Mouse (Mus musculus): ENCODE measurements around the gene Ccdc96.

The Ccdc96 gene

DNA sequence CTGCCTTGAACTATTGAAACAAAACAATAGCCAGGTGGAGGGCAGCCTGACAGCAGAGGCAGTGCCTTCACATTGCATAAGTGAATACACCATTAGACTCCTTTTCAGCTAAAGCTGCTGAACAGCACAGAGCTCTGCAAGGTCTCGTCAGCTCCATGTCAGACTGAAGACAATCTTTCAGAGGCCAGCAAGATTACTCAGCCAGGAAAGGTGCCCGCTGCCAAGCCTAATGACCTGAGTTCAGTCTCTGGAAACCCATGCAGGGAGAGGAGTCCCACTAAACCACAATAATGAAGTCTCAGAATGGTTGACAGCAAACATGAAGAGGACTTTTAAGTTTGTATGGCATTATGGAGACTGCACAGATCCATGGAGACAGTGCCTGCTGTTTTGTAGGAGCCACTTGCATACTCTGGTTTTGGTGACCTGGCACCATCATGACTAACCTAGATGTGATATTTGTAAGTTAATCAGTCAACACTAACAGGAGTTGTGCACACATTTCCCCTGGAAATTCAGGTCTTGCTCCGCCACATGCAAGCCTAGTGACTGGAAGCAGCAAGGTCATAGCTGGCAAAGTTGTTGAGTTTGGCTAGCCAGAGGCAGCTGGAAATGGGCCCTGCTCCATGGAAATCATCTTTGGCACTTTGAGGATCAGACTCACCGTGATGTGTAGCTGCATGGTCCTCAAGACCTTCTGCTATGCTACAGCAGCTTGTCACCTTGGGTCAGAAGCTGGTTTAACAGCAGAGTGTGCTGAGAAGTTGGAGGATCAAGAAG lies 11.3 kb upstream of the Ccdc96 start:
- no peak for DNase-seq (ENCODE audit: low spot score in 2 of 2)

DNA sequence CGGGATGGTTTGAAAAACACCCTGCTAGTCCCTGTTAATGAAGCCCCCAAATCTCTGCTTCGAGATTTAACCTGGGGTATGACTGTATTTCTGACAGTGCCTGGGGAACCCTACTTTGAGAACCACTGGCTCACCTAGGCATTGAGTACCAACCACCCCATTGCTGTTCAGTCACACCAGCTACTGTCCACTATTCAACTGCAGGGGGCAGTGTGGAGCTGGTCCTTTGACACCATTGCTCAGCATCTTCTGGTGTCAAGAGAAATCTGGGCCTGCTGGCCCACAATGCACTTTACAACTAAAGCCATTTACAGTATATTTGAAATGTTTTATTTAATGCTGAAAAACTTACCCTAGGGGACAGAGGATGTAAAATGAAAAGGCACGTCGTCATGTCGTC lies 10.1 kb upstream of the Ccdc96 start:
- peak; percentile 37 to 54 for DNase-seq (ENCODE audit: low spot score in 2 of 2)

- no peak for DNase-seq (ENCODE audit: low spot score in 2 of 2)
Measured at GRCm38 (mm10) chr5:36477486-36477885, 6.9 kb upstream of the Ccdc96 start.

GRCm38 (mm10) chr5:36478540-36479420 lies 5.6 kb upstream of the Ccdc96 start:
- DNase-seq (ENCODE audit: low spot score in 2 of 2) = no peak

GRCm38 (mm10) chr5:36479735-36480134 lies 4.7 kb upstream of the Ccdc96 start:
- no peak for DNase-seq (ENCODE audit: low spot score in 2 of 2)

GRCm38 (mm10) chr5:36480398-36480797 lies 4.0 kb upstream of the Ccdc96 start:
- no peak for DNase-seq (ENCODE audit: low spot score in 2 of 2)

DNA sequence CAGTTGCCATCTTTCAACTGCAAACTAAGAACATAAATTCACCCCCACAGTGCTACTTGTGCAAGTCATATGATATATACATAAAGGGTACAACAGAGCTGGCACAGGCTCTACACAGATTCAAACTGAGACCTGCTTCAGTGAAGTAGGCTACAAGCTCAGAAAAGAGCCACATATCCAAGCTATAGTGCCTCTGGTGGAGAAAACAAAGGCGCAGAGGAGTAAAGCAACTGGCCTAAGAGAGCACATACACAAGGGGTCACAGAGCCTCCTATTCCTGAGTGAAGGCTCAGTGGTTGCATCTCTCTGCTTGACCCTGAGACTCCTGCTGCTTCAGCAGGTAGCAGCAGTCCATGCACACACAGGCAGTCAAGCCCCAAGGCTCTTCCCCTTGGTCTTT lies 3.3 kb upstream of the Ccdc96 start:
- DNase-seq (ENCODE audit: low spot score in 2 of 2) = no peak

GRCm38 (mm10) chr5:36483203-36484101 lies 936 bp upstream of the Ccdc96 start:
- DNase-seq (ENCODE audit: low spot score in 2 of 2) = peak; percentile 33 to 38

- no peak for DNase-seq (ENCODE audit: low spot score in 2 of 2)
Measured at GRCm38 (mm10) chr5:36485306-36485705, 918 bp downstream of the Ccdc96 start.

GRCm38 (mm10) chr5:36489225-36489624 lies 4.8 kb downstream of the Ccdc96 start:
- DNase-seq (ENCODE audit: low spot score in 2 of 2) = no peak

GRCm38 (mm10) chr5:36493919-36494318 lies 9.5 kb downstream of the Ccdc96 start:
- DNase-seq (ENCODE audit: low spot score in 2 of 2) = no peak

DNA sequence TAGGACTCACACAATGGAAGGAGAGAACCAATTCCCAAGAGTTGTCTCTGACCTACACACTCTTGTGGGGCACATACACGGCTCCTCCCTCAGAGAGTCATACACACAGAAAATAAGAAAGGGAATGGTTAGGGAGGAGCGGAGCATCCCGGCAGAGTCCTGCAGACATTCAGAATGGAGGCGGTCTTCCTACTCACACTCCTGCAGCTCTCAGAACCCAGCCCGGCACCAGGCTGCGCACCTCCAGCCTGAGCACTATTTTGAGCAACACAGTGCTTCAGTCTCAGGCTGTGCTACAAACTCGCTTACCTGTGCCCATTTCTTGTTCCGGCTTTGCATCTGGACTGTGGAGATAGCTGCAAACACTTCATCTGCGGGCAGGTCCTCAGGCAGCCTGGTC lies 10.3 kb downstream of the Ccdc96 start:
- DNase-seq (ENCODE audit: low spot score in 2 of 2) = no peak

- no peak for DNase-seq (ENCODE audit: low spot score in 2 of 2)
Measured at GRCm38 (mm10) chr5:36505235-36505634, 20.8 kb downstream of the Ccdc96 start.

- DNase-seq (ENCODE audit: low spot score in 2 of 2) = no peak
Measured at GRCm38 (mm10) chr5:36505643-36506042, 21.3 kb downstream of the Ccdc96 start.

DNA sequence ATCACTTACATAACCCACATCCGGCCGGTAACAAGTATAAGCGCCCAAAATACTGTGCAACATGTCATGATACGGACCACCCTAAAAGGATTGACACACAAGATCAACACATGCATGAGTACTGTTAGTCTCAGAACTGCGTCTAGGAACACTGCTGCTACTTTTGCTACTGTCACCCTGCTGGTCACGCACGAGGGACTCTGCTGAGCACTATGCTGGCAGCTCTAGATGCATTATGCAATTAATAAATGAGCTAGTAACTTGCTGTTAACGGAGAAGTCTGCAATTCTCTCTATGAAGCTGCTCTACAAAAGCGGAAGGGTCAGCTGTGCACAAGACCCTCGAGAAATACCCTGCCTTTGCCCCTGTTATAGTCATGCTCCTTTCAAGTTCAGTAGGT lies 24.0 kb downstream of the Ccdc96 start:
- DNase-seq (ENCODE audit: low spot score in 2 of 2) = no peak

- no peak for DNase-seq (ENCODE audit: low spot score in 2 of 2)
Measured at GRCm38 (mm10) chr5:36510956-36511355, 26.6 kb downstream of the Ccdc96 start.

GRCm38 (mm10) chr5:36515126-36515525 lies 30.7 kb downstream of the Ccdc96 start:
- no peak for DNase-seq (ENCODE audit: low spot score in 2 of 2)

DNA sequence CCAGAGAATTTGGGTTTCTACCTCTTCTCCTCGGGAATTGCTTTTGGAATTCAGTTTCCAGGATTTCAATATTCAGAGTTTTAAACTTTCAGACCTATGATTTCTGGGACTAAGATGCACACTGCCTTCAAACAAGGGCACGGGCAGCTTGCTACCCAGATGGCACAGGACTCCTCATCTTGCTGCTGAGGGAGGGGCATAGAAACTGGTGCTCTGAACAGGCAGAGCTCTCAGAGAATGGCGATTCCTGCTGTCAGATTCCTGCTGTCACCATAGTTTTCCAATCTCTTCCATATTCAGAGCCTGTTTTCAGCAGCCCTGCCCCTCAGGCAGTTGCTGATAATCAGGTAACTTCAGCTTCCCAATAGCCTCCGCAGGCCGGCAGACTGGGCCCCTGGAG lies 31.2 kb downstream of the Ccdc96 start:
- DNase-seq (ENCODE audit: low spot score in 2 of 2) = no peak

GRCm38 (mm10) chr5:36517596-36517995 lies 33.2 kb downstream of the Ccdc96 start:
- DNase-seq (ENCODE audit: low spot score in 2 of 2) = no peak

DNA sequence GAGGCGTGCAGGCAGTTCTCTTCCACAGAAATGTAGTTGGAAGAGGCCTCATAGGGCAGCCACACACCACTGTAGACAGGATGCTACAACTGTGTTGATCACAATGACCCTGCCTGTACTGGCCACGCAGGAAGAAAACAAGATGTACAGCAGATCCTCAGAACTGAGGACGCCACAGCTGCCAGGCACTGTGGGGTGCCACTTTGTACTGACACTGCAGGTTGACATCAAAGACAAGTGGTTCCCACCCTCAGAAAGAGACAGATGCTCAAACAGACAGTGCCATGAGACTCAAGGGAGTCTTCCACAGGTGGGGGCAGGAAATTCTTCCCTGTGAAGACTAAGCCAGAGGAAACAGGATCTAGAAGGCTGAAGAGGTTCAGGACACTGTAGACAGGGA lies 35.4 kb downstream of the Ccdc96 start:
- no peak for DNase-seq (ENCODE audit: low spot score in 2 of 2)

DNA sequence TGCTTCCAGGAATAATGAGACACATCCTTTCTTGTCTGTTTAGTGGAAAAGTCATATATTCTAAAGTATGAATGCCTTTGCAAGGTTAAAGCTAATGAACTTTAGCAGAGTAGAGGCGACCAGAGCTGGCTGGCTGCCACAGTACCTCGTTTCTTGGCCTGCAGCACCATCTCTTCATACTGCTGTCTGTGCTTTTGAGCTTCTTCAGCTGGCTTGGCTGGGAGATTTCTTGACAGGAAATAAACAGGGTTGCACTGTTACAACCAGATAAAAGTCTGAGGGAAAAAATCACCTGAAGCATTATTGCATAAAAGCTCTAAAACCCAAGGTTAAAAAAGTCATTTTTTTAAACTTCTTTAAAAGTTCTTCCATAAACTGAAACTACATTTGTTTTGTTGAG lies 38.4 kb downstream of the Ccdc96 start:
- DNase-seq (ENCODE audit: low spot score in 2 of 2) = no peak

DNA sequence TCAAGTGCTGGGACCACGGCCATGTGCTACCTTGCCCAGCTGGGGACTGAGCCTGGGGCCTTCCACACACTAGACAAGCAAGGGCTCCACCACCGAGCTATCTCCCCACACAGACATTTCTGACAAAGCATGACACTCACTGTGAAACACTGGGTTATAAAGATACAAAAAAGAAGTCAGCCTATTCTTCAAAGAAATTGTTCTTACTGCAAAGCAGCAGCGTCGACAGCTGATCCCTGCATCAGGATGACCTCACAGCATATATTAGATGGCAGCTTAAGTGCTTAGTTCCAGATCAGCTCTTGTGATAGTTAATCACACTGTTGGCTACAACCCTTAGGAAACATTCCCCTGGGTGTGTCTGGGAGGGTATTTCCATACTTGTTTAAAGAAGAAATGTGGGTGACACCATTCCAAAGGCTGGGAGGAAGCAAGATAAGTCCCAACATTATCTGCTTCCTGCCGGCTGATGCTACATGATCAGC lies 38.9 kb downstream of the Ccdc96 start:
- no peak for DNase-seq (ENCODE audit: low spot score in 2 of 2)
